Mouse (Mus musculus) liver, adult 2 months (tissue): Measurements from ENCODE around the gene Pik3ca. TPM values are rescaled to one million over a fixed set of nuclear protein-coding genes. Genes with fewer than 3 reads are reported as not detected.
"Not testable (repeated sequence)": the region's sequence is repeated elsewhere in the genome, so short reads cannot be mapped to it uniquely, and the experiment has no call there.

Source experiments
- DNase-seq: peaks from one replicate; pipeline ENCODE4 v3.0.0-alpha.2; 2011; ENCODE audit warnings: low read depth, low spot score; ENCODE audit errors: extremely low read depth
- H3K27ac ChIP-seq: fragments of 200-500 bp; replicated peaks from 2 replicates; pipeline ENCODE4 v1.5.1; 2012; ENCODE audit warnings: low read depth, mild to moderate bottlenecking, control low read depth, inconsistent platforms, low read length; ENCODE audit not compliant: insufficient read depth
- H3K27me3 ChIP-seq: fragments of 200-500 bp; 2 replicates; pipeline ENCODE4 v1.6.1; 2012; ENCODE audit warnings: mild to moderate bottlenecking, moderate library complexity, low read length, inconsistent platforms; ENCODE audit not compliant: control insufficient read depth, insufficient read depth
- H3K36me3 ChIP-seq: fragments of 200-500 bp; 2 replicates; pipeline ENCODE4 v1.6.1; 2012; ENCODE audit warnings: low read length, inconsistent platforms; ENCODE audit not compliant: control insufficient read depth, insufficient read depth
- H3K4me1 ChIP-seq: fragments of 200-500 bp; 2 replicates; pipeline ENCODE4 v1.6.1; 2011; ENCODE audit warnings: low read length; ENCODE audit not compliant: control insufficient read depth, insufficient read depth
- H3K4me3 ChIP-seq: fragments of 200-500 bp; 2 replicates; pipeline ENCODE4 v1.5.1; 2011; ENCODE audit warnings: low read depth, mild to moderate bottlenecking, control low read depth, low read length, moderate library complexity; ENCODE audit not compliant: insufficient read depth
- H3K79me2 ChIP-seq: fragments of 200-500 bp; 2 replicates; pipeline ENCODE4 v1.6.1; 2012; ENCODE audit warnings: inconsistent platforms, mild to moderate bottlenecking, low read length, moderate library complexity; ENCODE audit not compliant: control insufficient read depth, insufficient read depth
- H3K9ac ChIP-seq: fragments of 200-500 bp; 2 replicates; pipeline ENCODE4 v1.6.1; 2012; ENCODE audit warnings: low read depth, mild to moderate bottlenecking, control low read depth, inconsistent platforms, low read length
- CTCF ChIP-seq: fragments of 200-500 bp; IDR thresholded peaks from 2 replicates; pipeline ENCODE4 v1.5.1; 2011; ENCODE audit warnings: low read depth, low read length, control low read depth
- POLR2A ChIP-seq: fragments of 200-500 bp; IDR thresholded peaks from 2 replicates; pipeline ENCODE4 v1.6.1; 2011; ENCODE audit warnings: low read length, control low read depth; ENCODE audit not compliant: insufficient read depth; ENCODE audit errors: extremely low read depth
- whole genome bisulfite sequencing: fragments of 180-500 bp; shearing (Covaris S2); methylation state at CpG from one replicate; pipeline ENCODE4 v1.1.7; 2018; 5-methylcytosine and 5-hydroxymethylcytosine counted together
- polyA plus RNA-seq: library from polyadenylated mRNA; depleted of rRNA; stranded (reverse); fragments of >200 nt; gene quantifications from 2 replicates; pipeline ENCODE4 v1.2.3, GENCODE M21; 2012
- total RNA-seq: library from RNA; depleted of rRNA; stranded (reverse); fragments of >200 nt; gene quantifications from 2 replicates; pipeline ENCODE4 v1.2.3, GENCODE M21; 2014

Pik3ca gene
- total and polyA plus RNA-seq, 2 experiments, result 2.8 to 21.1 TPM

- 44% methylated on average over 4 of the region's 4 CpGs for WGBS
- Histone ChIP-seq H3K27ac (0 out of 2 replicates have a peak overlapping the region, but pooled peaks have one; percentile 30), H3K36me3 (no peaks in the 10 kb centered on the region), H3K4me3 (no peak overlapping the region), H3K9ac (no peak overlapping the region), H3K27me3 (no peaks in the 10 kb centered on the region), H3K79me2 (peaks cover 38% of the 10 kb centered on the region), H3K4me1 (peaks cover 10% of the 10 kb centered on the region)
- DNase-seq, result no peak
- TF ChIP-seq CTCF, result no peak
- no peak for TF ChIP-seq POLR2A
Measured at GRCm38 (mm10) chr3:32427695-32428094, 30.2 kb downstream of the Pik3ca start.

GRCm38 (mm10) chr3:32428361-32428760 is 30.9 kb downstream of the Pik3ca start:
- peak; percentile 65 for DNase-seq
- TF ChIP-seq POLR2A, result no peak
- TF ChIP-seq CTCF, result no peak
- H3K27ac ChIP-seq, result no peak overlapping the region
- no peak overlapping the region for H3K4me3 ChIP-seq
- no peak overlapping the region for H3K9ac ChIP-seq
- no peaks in the 10 kb centered on the region for H3K36me3 ChIP-seq
- H3K4me1 ChIP-seq, result peaks cover 10% of the 10 kb centered on the region
- 49% methylated on average over 3 of the region's 3 CpGs for WGBS
- no peaks in the 10 kb centered on the region for H3K27me3 ChIP-seq
- peaks cover 36% of the 10 kb centered on the region for H3K79me2 ChIP-seq

GRCm38 (mm10) chr3:32428921-32429320 is 31.4 kb downstream of the Pik3ca start:
- WGBS, result 71% methylated on average over 4 of the region's 4 CpGs
- Histone ChIP-seq H3K79me2 (peaks cover 38% of the 10 kb centered on the region), H3K36me3 (no peaks in the 10 kb centered on the region), H3K27me3 (no peaks in the 10 kb centered on the region), H3K4me3 (no peak overlapping the region), H3K27ac (no peak overlapping the region), H3K9ac (no peak overlapping the region), H3K4me1 (peaks cover 10% of the 10 kb centered on the region)
- TF ChIP-seq POLR2A (no peak), CTCF (no peak)
- peak; percentile 47 for DNase-seq

GRCm38 (mm10) chr3:32429351-32429750 is 31.9 kb downstream of the Pik3ca start:
- H3K27me3 ChIP-seq, H3K27ac ChIP-seq, H3K4me3 ChIP-seq, H3K9ac ChIP-seq, DNase-seq, H3K36me3 ChIP-seq, H3K4me1 ChIP-seq: not testable (repeated sequence)
- H3K79me2 ChIP-seq, result peaks cover 36% of the 10 kb centered on the region

- TF ChIP-seq CTCF, result no peak
- H3K27me3 ChIP-seq, result no peaks in the 10 kb centered on the region
- peaks cover 10% of the 10 kb centered on the region for H3K4me1 ChIP-seq
- H3K9ac ChIP-seq, result no peak overlapping the region
- 44% methylated on average over 2 of the region's 2 CpGs for WGBS
- H3K27ac ChIP-seq, result no peak overlapping the region
- H3K36me3 ChIP-seq, result no peaks in the 10 kb centered on the region
- H3K79me2 ChIP-seq, result peaks cover 38% of the 10 kb centered on the region; the same call in 1 of the 2 replicates
- DNase-seq, result peak; percentile 21
- H3K4me3 ChIP-seq, result no peak overlapping the region
Measured at GRCm38 (mm10) chr3:32430394-32430793, 32.9 kb downstream of the Pik3ca start.

GRCm38 (mm10) chr3:32434016-32434415 is 36.5 kb downstream of the Pik3ca start:
- Histone ChIP-seq H3K27ac (0 out of 2 replicates have a peak overlapping the region, but pooled peaks have one; percentile 7), H3K79me2 (peaks cover 36% of the 10 kb centered on the region; the same call in 1 of the 2 replicates), H3K27me3 (no peaks in the 10 kb centered on the region), H3K4me3 (no peak overlapping the region), H3K36me3 (peaks cover 22% of the 10 kb centered on the region), H3K9ac (no peak overlapping the region), H3K4me1 (no peaks in the 10 kb centered on the region; the same call in 1 of the 2 replicates)
- peak; percentile 24 for DNase-seq
- TF ChIP-seq CTCF (no peak), POLR2A (no peak)
- WGBS, result 74% methylated on average over 2 of the region's 2 CpGs
